Mouse (Mus musculus) bone marrow, adult 2 months (tissue): ENCODE data around the gene Tubg2. TPM values are rescaled to one million over a fixed set of nuclear protein-coding genes. Genes with fewer than 3 reads are reported as not detected.
A peak's percentile ranks its signal among the peaks of the same experiment; 100 is the strongest.

ENCODE experiments used
- H3K27ac ChIP-seq: fragments of 200-500 bp; 2 replicates; pipeline ENCODE4 v1.5.1; 2012; ENCODE audit warnings: low read depth, mild to moderate bottlenecking, control low read depth, inconsistent platforms, low read length; ENCODE audit not compliant: control insufficient read depth, poor library complexity, insufficient read depth
- H3K4me1 ChIP-seq: fragments of 200-500 bp; 2 replicates; pipeline ENCODE4 v1.6.1; 2011; ENCODE audit warnings: low read length; ENCODE audit not compliant: control insufficient read depth, insufficient read depth
- H3K4me3 ChIP-seq: fragments of 200-500 bp; replicated peaks from 2 replicates; pipeline ENCODE3; 2011; ENCODE audit warnings: mild to moderate bottlenecking, low read depth, low read length, control low read depth; ENCODE audit not compliant: control insufficient read depth
- CTCF ChIP-seq: fragments of 200-500 bp; IDR thresholded peaks from 2 replicates; pipeline ENCODE4 v1.5.1; 2011; ENCODE audit warnings: low read length, control low read depth; ENCODE audit not compliant: control insufficient read depth, insufficient read depth
- POLR2A ChIP-seq: fragments of 200-500 bp; IDR thresholded peaks from 2 replicates; pipeline ENCODE4 v1.6.1; 2011; ENCODE audit warnings: low read depth, mild to moderate bottlenecking, control low read depth, low read length, borderline replicate concordance; ENCODE audit not compliant: control insufficient read depth
- WGBS: fragments of 180-500 bp; shearing (Covaris S2); methylation state at CpG from one replicate; pipeline ENCODE4 v1.1.7; 2018; 5-methylcytosine and 5-hydroxymethylcytosine counted together
- polyA plus RNA-seq: library from polyadenylated mRNA; stranded (reverse); fragments of >200 nt; gene quantifications from 2 replicates; pipeline ENCODE4 v1.2.4, GENCODE M21; 2011; ENCODE audit warnings: low replicate concordance; ENCODE audit not compliant: missing spikeins, insufficient read depth, insufficient read length

Gene Tubg2
- 3.4 TPM in 1 of 2 replicates, not detected in the other for polyA plus RNA-seq

- Histone ChIP-seq H3K4me3 (no peak within 1 kb of the TSS), H3K27ac (no peak within 1 kb of the TSS), H3K4me1 (no peaks in the 10 kb centered on the region)
- WGBS: 5% methylated on average over 36 of the region's 36 CpGs
- TF ChIP-seq POLR2A: no peak; the same call in 1 of the 2 replicates
- TF ChIP-seq CTCF: no peak
These were observed at the start of gene Tubg2 for GRCm38 (mm10) chr11:101155728-101156371. Tubg2 (plus strand) TSS chr11:101155907.

- WGBS: 89% methylated on average over 4 of the region's 4 CpGs
- TF ChIP-seq CTCF (no peak), POLR2A (no peak)
- H3K4me3 ChIP-seq: no peak overlapping the region
These were observed 46.4 kb upstream of the Tubg2 start for GRCm38 (mm10) chr11:101109351-101109750.

GRCm38 (mm10) chr11:101110708-101111107 lies 45.0 kb upstream of the Tubg2 start:
- Histone ChIP-seq H3K27ac (no peak overlapping the region), H3K4me1 (peaks cover 3% of the 10 kb centered on the region; the same call in 1 of the 2 replicates), H3K4me3 (no peak overlapping the region)
- WGBS: 74% methylated on average over 5 of the region's 5 CpGs
- TF ChIP-seq CTCF (no peak), POLR2A (no peak)

More at GRCm38 (mm10) chr11:101109351-101109750, 46.4 kb upstream of the Tubg2 start:
- Histone ChIP-seq H3K27ac (no peak overlapping the region), H3K4me1 (0 out of 2 replicates have a peak, but pooled peaks cover 1% of the 10 kb centered on the region)

DNA sequence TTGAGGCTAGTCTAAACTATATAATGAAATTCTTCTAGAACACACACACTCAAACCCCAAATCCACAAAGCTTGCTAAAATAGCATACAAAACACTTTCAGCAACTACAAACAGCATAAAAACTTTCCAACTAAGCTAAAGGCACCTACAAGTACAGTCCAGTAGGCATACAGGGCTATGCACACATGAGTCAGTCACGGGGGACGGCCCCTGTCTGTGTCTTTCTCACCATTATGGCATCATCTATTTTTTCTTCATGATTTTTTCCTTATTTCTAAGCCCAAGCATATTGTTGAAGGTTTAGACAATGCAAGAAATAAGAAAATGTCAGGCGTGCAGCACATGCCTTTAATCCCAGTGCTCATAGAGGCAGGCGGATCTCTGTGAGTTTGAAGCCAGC lies 44.5 kb upstream of the Tubg2 start:
- H3K4me3 ChIP-seq: no peak overlapping the region
- peaks cover 3% of the 10 kb centered on the region; the same call in 1 of the 2 replicates for H3K4me1 ChIP-seq
- no peak overlapping the region for H3K27ac ChIP-seq
- TF ChIP-seq CTCF (no peak), POLR2A (no peak)
- 89% methylated on average over 4 of the region's 4 CpGs for WGBS

DNA sequence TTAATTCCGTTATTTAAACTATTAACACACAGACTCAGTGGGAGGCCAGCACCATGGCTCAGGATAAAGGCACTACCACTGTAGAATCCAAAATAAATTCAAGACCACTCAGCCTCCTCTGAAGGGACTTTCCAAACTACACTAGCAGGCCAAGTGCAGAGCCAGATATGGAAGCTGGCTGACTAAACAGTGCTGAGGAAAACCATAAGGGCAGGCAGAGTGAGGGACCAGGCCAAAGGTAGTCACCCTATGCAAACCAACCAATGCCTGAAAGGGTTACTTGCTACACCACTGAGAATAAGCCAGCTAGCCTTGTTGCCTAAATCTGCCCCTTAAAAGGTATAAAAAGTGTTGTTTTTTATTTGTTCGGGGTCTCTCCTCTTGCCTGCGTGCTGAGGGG lies 43.5 kb upstream of the Tubg2 start:
- no peak overlapping the region for H3K27ac ChIP-seq
- 92% methylated on average over 3 of the region's 3 CpGs for WGBS
- peaks cover 3% of the 10 kb centered on the region; the same call in 1 of the 2 replicates for H3K4me1 ChIP-seq
- TF ChIP-seq CTCF (no peak), POLR2A (no peak)
- H3K4me3 ChIP-seq: no peak overlapping the region

- 34% methylated on average over 2 of the region's 2 CpGs for WGBS
- TF ChIP-seq POLR2A (no peak), CTCF (no peak)
- H3K4me1 ChIP-seq: peaks cover 2% of the 10 kb centered on the region; the same call in 1 of the 2 replicates
- H3K4me3 ChIP-seq: no peak overlapping the region
- no peak overlapping the region for H3K27ac ChIP-seq
These were observed 40.1 kb upstream of the Tubg2 start for GRCm38 (mm10) chr11:101115564-101115963.

- H3K27ac ChIP-seq: no peak overlapping the region
- 32% methylated on average over 4 of the region's 4 CpGs for WGBS
- H3K4me1 ChIP-seq: peaks cover 2% of the 10 kb centered on the region; the same call in 1 of the 2 replicates
- peak overlapping the region; percentile 19 for H3K4me3 ChIP-seq
- TF ChIP-seq POLR2A (no peak), CTCF (no peak)
These were observed 37.6 kb upstream of the Tubg2 start for GRCm38 (mm10) chr11:101118105-101118504.

DNA sequence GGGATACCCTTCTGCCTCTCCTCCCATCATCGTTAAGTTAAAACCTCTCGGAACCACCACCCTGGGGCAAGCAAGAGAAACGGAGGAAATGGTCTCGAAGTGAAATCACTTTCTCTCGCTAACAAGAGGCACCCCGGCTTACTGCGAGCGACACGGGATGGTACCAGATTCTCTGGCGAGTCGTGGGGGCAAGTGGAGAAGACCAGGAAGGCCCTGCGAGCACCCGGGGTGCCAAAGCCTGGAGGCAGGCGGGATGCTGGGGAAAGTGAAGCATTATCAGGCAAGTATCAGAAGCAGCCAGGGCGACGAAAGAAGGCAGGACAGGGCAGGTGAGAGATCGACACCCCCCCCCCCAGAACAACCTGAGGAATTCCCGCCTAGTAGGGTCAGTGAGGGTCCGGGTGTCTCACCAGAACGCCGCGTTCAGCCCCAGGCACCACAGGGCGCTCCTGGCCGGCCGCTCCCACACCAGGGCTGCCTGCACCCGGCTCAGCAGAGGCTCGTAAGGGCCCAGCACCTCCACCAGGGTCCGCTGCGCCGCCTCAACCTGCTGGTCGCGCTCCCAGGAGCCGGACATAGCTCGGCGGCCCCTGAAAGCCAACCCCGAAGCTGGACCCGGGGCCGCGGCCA lies 36.5 kb upstream of the Tubg2 start:
- under 1% methylated on average over 39 of the region's 39 CpGs for WGBS
- peaks cover 2% of the 10 kb centered on the region; the same call in 1 of the 2 replicates for H3K4me1 ChIP-seq
- peak overlapping the region; percentile 86 for H3K4me3 ChIP-seq
- peak overlapping the region; percentile 92 for H3K27ac ChIP-seq
- TF ChIP-seq CTCF (no peak), POLR2A (no peak)
